Mouse (Mus musculus): ENCODE measurements around the gene Usp3.

Usp3 gene

DNA sequence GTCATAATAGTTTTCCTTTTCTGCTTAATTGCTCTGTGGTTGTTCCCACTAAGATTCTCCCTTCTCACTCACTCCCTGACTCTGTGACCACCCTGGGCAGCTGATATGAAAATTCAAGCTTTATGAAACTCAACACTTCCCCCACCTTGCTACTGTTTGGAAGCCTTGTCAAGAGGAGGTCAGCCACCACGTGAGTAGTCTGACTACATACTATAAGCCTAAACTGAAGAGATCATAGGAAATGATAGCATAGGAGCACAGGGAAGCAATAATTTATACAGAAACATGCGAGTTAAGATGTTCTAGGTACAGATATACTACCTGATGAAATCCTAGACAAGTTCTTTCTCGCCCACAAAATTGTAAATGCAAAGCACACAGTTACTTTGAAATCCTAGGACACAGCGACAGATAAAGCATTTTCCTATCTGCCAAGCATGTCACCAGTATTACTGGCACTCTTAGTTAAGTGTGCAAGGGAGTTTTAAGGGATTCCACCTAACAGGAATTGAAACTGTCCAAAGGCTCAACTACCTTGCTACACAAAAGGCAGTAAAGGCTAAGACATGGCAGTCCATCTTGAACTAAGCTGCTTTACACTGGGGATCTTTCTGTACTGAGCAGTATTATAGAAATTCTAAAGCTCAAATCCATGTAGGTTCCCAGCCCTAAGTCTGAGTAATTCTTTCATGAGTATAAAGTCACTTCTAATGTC is 20.8 kb downstream of the Usp3 start:
- DNase-seq (ENCODE audit: low read depth, low spot score): no peak

DNA sequence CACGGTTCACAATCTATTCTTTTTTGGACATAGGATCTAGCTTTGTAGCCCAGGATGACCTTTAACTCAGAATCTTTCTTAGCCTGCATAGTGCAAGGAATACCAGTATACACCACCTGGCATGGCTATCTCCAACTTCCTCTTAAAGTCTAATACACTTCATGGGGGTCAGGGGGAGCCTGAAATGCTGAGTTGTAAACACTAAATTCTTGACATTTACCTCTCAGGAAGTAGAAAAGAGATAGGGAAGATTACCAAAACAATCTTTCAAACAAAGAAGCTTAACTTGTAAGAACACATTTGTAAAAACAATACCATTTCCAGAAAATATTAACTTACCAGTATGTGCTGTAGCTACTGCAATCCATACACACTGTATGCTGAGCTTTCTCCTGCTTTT is 30.7 kb downstream of the Usp3 start:
- DNase-seq (ENCODE audit: low read depth, low spot score): no peak

DNA sequence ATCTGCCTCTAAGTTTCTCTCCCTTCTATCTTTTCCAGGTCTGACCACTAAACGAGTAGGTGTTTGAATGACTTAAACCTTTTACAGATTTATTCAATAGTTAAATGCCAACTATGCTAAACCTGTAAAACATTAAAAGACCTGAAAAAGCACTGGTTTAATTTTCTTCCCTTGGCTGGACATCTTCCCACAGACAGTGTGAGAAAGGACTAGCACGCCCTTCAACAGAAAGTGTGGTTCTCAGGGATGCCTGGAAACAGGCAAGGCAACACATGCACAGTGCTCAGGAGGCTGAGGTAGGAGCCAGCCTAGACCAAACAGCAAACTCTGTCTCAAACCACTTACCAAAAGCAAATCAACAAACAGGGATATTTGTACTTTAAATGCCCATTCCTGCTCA is 31.4 kb downstream of the Usp3 start:
- DNase-seq (ENCODE audit: low read depth, low spot score): no peak

DNA sequence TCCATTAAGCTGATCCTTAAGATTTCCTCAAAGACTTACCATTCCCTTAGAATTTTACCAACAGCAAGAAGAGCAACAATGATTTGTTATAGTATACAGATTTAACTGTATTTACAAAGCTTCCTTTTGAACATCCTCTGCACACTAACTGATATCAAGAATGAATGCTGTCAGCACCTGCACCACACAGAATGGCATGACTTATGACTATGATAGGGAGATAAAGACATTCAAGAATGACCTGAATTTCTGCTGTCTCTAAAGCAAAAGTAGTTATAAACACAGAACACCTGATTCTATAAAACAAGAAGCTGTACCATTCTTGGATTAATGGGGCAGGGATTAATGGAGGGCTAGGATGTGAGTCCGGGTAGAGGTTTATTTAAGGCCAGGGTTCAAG is 32.2 kb downstream of the Usp3 start:
- DNase-seq (ENCODE audit: low read depth, low spot score): no peak

GRCm38 (mm10) chr9:66560295-66560694 is 32.6 kb downstream of the Usp3 start:
- no peak for DNase-seq (ENCODE audit: low read depth, low spot score)

DNA sequence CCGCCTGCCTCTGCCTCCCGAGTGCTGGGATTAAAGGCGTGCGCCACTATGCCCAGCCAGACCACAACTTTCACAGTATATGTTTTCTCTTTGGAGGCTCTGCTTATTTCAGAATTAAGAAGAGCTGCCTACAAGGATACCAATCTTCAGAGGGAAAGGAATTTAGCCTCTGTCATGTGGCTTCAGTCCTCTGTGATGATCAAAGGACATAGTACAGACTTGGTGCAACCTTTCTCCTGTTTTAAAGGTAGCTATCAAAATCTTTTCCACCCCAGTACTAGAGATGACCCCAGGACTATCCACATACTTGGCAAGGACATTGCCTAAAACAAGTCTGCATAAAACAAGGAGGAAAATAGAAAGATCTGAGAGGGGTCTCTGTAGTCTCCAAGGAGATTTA is 34.0 kb downstream of the Usp3 start:
- DNase-seq (ENCODE audit: low read depth, low spot score): no peak

DNA sequence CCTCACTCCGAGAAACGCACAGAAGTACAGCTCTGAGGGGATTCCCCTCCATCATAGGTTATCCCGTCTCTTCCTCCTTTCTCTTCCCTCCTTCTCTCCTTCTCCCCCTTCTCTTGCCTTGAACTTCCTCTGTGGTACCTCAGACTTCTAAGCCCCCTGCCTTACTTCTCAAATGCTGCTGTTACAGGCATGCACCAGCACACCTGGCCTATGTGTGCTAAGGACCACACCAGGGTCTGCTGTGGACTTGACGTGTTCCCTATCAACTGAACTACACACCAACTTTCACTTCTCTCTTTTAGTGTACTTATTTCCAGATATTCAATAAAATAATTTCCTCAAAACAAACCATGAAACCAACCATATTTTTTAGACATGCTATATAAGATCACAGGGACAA is 50.2 kb downstream of the Usp3 start:
- no peak for DNase-seq (ENCODE audit: low read depth, low spot score)

GRCm38 (mm10) chr9:66521595-66521994 is 71.3 kb downstream of the Usp3 start:
- no peak for DNase-seq (ENCODE audit: low read depth, low spot score)

- DNase-seq (ENCODE audit: low read depth, low spot score): no peak
Observed at GRCm38 (mm10) chr9:66520299-66520698, 72.6 kb downstream of the Usp3 start.

DNA sequence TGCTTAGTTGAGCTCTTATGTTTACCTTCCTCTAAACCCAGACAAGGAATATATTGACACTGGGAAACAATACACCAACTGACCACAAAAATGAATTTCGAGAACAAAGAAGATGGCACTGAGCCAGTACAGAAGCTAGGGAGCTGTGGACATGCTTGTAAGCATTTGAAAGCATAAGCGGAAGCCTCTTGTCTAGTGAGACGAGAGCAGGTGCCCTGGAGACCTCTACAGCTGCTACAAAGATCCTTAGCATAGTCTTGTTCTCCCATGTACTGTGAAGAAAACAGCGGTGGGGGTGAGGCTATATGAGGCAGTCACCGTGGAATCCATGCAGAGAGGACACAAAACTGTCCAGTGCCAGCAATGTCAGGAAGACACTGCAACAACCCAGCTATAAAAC is 74.0 kb downstream of the Usp3 start:
- no peak for DNase-seq (ENCODE audit: low read depth, low spot score)

- DNase-seq (ENCODE audit: low read depth, low spot score): no peak
Observed at GRCm38 (mm10) chr9:66518251-66518650, 74.7 kb downstream of the Usp3 start.

- DNase-seq (ENCODE audit: low read depth, low spot score): no peak
Observed at GRCm38 (mm10) chr9:66517746-66518145, 75.2 kb downstream of the Usp3 start.

DNA sequence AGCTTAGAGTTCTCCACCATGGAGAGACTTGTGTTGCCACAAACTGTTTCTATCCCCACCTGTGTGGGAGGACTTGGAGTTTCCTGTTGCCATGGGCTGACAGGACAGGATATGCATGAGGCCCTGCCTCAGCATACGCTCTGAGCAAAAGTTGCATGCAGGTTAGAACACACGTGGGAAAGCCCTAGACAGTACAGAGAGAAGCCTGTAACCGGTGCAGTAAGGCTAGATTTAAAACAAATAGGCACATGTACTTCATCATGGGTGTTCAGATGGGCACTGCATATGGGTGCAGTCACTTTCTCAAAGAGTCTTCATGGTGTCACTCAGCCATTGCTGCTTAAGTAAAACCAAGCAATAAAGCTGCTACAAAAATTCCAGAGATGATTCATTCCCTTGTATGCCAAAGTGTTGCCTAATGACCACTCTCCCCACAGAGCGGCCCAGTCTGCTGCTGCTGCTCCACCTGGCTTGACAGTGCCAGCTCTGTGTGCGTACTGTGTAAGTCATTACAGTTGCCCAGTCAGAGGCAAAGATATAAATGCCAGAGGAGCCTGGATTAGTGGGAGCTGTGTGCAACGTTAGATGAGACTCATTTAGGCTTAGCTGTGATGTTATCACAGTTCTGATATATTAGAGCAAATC is 76.5 kb downstream of the Usp3 start:
- no peak for DNase-seq (ENCODE audit: low read depth, low spot score)

- DNase-seq (ENCODE audit: low read depth, low spot score): no peak
Observed at GRCm38 (mm10) chr9:66515680-66516210, 77.2 kb downstream of the Usp3 start.

GRCm38 (mm10) chr9:66515115-66515514 is 77.8 kb downstream of the Usp3 start:
- no peak for DNase-seq (ENCODE audit: low read depth, low spot score)

DNA sequence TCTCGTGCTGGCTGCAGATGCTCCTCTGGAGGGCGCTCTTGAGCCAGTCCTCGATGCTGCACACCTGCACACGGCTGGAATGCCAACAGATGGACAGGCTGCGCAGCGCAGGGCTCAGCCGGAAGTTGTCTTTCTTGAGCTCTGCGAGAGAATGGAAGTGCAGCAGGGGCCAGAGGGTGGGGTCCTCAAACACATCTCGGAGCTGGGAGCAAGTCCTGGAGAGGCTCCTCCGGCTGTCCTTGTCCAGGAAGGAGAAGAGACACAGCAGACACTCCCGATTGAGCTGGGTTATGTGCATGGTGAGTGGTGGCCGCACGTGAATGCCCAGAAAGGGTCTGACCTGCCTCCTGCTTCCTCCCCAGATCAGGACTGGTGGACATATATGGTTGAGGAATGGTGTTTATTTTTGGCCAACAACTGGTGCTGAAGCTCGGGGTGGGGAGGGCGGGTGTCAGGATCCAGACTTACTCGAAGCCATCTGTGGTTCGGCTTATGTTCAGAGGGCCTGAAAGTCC is 78.6 kb downstream of the Usp3 start, which contains the start of gene Fbxl22:
Gene Fbxl22 (minus strand): TSS at position 338 of the 515 bp plus-strand sequence.
- DNase-seq (ENCODE audit: low read depth, low spot score): peak; percentile 34

DNA sequence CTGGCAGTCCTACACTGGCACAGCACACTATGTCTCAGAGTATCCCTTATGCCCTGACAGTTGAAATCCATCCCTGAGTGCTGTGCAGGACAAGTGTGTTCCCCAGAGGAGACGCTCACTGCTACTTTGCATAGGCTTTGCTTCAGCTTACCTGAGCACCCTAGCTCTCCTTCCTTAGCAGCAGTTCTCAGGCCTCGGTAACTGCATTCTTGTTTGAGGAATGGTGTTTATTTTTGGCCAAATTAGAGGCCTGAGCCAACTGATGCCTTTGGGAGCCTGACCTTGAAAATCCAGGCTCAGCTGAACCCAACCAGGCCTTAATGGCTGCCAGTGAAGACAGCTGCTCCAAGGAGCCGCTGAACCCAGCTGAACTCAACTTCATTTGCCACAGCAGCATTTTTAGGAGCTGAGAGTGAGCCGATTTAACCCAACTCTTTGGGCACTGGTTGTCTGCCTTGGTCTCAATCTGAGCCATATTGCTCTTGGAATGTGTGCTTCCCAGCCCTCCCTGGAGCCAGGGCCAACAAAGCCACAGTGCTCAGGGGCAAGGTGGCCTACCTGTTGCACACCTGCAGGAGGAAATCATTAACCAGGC is 79.2 kb downstream of the Usp3 start:
- DNase-seq (ENCODE audit: low read depth, low spot score): no peak

DNA sequence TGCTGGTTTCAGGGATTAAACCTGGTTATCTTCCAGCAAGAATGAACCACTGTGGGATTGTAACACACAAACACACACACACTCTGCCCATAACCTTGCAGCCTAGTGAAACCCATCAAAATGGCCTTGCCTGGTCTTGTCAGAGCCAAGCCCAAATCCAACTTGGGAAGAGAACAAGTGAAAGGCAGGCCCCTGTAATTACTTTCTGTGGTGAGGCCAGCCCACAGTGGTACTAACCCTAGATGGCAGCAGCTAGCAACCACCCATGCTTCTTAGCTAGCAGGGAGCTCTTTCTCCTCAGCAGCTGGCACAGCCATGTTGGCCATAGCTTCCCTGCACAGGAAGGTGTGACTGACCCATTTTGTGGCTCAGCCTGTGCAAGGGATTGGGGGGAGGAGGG is 79.8 kb downstream of the Usp3 start:
- DNase-seq (ENCODE audit: low read depth, low spot score): peak; percentile 8

- DNase-seq (ENCODE audit: low read depth, low spot score): peak; percentile 85
Observed at GRCm38 (mm10) chr9:66512351-66512671, 80.6 kb downstream of the Usp3 start.

- DNase-seq (ENCODE audit: low read depth, low spot score): peak; percentile 94
Observed at GRCm38 (mm10) chr9:66511580-66512350, 81.2 kb downstream of the Usp3 start.

DNA sequence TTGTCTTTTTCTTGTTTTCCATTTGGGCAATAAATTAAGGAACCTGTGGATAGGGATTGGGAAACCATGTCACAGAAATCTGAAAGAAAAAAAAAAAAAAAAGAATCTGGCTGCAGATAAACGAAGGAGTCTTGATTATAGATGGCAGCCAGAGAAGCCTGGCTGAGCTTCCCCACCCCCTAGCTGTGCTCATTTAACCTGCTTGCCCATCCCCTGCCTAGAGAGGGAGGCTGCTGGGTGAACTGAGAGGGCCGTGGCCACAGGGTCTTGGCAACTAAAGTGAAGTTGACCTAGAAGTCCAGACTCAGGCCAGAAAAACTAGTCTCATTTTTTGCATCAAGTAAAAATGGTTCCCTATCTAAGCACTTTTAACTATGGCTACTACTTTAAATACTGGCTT is 82.0 kb downstream of the Usp3 start:
- peak; percentile 20 for DNase-seq (ENCODE audit: low read depth, low spot score)

DNA sequence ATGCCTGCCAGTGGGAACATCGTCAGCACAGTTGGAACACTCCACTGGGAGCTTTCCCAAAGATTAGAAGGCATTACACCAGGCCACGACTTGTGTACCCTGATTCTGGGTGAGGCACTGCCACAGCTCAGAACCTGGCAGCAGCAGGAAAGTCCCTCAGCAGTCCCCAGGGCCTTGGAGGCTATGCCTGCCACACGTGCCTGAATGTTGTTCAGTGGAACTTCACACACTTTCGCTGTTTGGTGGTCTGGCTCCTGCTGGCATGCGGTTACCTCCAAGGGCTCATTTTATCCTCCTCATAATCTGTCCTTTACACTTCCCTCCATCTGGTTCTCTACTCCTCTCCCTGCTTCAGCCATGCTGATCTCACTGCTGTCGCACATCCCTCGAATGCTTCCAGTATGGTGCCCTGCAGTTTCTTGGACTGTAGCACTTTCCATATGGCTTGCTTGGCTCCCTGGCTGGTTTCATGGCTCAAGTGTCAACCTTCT is 82.5 kb downstream of the Usp3 start:
- DNase-seq (ENCODE audit: low read depth, low spot score): peak; percentile 7
